Mouse (Mus musculus): ENCODE measurements around the gene Map2. TPM values are rescaled to one million over a fixed set of nuclear protein-coding genes. Genes with fewer than 3 reads are reported as not detected.

The Map2 gene
- polyA plus RNA-seq, 1 experiment from 2014 or later: 2.2 TPM

DNA sequence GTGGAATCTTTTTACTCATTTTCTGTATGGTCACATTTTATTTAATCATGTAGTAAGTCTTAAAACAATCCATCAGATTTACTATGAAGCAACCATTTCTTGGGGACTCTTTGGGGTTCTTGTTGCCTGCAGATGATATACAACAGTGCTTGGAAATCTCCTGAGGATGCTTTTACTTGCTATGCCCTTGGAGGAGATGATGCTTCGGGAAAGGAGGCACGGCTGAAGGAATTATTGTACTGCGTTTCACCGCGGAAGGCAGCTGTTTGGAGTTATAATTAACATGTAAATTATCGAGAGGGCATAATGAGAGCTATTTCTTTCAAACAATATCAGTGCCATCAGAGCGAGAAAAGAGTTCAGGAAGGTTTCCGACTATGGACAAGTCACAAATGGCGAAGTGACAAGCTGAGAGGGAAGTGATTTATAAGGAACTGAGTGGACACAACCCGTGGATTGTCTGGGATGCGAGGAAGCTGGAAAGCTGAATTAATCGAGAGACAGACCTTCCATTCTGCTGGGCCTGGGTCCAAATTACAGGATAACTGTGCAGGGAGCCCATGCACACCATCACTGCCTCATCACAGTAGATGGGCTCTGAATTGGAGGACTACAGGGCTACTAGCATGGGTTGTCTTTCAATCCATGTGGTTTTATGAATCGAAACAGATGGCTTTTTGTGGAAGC lies 20.1 kb downstream of the Map2 start:
- 88% methylated on average over 13 of the region's 13 CpGs for WGBS

DNA sequence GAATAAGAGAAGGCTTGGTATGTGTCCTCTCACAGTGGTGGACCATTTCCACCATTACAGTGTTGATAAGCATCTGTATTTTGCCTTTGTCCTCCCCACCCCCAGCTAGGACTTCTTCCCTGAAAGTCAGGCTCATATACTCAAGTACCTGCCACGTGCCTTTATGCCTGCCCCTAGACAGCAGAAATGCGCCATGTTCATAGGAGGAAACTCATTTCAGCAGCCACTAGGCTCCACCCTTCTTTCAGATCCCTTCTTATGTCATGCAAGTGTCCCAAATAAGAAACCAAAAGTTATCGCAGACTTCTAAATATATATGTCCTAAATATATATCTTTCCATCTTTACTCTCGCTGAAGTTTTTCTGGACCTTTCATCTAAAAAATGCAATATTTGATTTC lies 21.2 kb downstream of the Map2 start:
- Histone ChIP-seq H3K9me3 (ENCODE audit: control insufficient read depth) (no peaks in the 10 kb centered on the region), H3K4me3 (ENCODE audit: low read depth, low read length) (no peak overlapping the region), H3K9ac (ENCODE audit: low read depth, low read length) (no peak overlapping the region), H3K4me2 (replicated peaks; ENCODE audit: low read depth) (no peak overlapping the region), H3K36me3 (ENCODE audit: control insufficient read depth, insufficient read depth) (no peaks in the 10 kb centered on the region), H3K27me3 (replicated peaks; ENCODE audit: control insufficient read depth, insufficient read depth, low read length) (no peaks in the 10 kb centered on the region), H3K4me1 (replicated peaks; ENCODE audit: control insufficient read depth, insufficient read depth, low read length) (no peaks in the 10 kb centered on the region), H3K27ac (ENCODE audit: low read depth, low read length) (no peak overlapping the region)
- 92% methylated on average over 4 of the region's 4 CpGs for WGBS
- no peak for TF ChIP-seq CTCF (IDR thresholded peaks at IDR 0.05; ENCODE audit: low read depth)
- ATAC-seq: no peak

More for the DNA sequence above, 20.1 kb downstream of the Map2 start:
- Histone ChIP-seq H3K4me1 (replicated peaks; ENCODE audit: control insufficient read depth, insufficient read depth, low read length) (no peaks in the 10 kb centered on the region), H3K9me3 (ENCODE audit: control insufficient read depth) (no peaks in the 10 kb centered on the region), H3K36me3 (ENCODE audit: control insufficient read depth, insufficient read depth) (no peaks in the 10 kb centered on the region), H3K4me3 (ENCODE audit: low read depth, low read length) (no peak overlapping the region), H3K27me3 (replicated peaks; ENCODE audit: control insufficient read depth, insufficient read depth, low read length) (no peaks in the 10 kb centered on the region), H3K9ac (ENCODE audit: low read depth, low read length) (no peak overlapping the region), H3K4me2 (replicated peaks; ENCODE audit: low read depth) (no peak overlapping the region), H3K27ac (ENCODE audit: low read depth, low read length) (no peak overlapping the region)
- no peak for ATAC-seq
- TF ChIP-seq CTCF (IDR thresholded peaks at IDR 0.05; ENCODE audit: low read depth): no peak

DNA sequence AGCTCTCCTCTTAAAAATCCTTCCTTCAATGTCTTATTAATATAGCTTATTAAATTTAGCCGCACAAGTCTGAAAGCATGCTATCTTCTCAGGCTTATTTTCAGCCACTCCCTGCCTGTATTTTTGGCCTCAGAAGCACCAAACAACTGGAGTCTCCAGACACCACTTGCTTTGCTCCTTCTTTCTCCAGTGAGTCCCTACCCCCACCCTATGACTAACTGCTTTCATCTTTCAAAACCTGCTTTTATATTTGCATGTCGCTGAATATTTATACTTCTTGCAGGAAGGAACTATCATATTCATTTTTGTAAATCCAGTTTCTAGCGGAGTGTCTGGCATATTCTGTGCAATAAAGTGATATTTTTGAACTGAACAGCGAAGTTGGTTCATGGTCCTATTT lies 21.6 kb downstream of the Map2 start:
- TF ChIP-seq CTCF (IDR thresholded peaks at IDR 0.05; ENCODE audit: low read depth): no peak
- no peak for ATAC-seq
- Histone ChIP-seq H3K4me2 (replicated peaks; ENCODE audit: low read depth) (no peak overlapping the region), H3K9me3 (ENCODE audit: control insufficient read depth) (no peaks in the 10 kb centered on the region), H3K27ac (ENCODE audit: low read depth, low read length) (no peak overlapping the region), H3K27me3 (replicated peaks; ENCODE audit: control insufficient read depth, insufficient read depth, low read length) (no peaks in the 10 kb centered on the region), H3K9ac (ENCODE audit: low read depth, low read length) (no peak overlapping the region), H3K4me1 (replicated peaks; ENCODE audit: control insufficient read depth, insufficient read depth, low read length) (no peaks in the 10 kb centered on the region), H3K36me3 (ENCODE audit: control insufficient read depth, insufficient read depth) (no peaks in the 10 kb centered on the region), H3K4me3 (ENCODE audit: low read depth, low read length) (no peak overlapping the region)
- 86% methylated on average over 4 of the region's 4 CpGs for whole genome bisulfite sequencing

DNA sequence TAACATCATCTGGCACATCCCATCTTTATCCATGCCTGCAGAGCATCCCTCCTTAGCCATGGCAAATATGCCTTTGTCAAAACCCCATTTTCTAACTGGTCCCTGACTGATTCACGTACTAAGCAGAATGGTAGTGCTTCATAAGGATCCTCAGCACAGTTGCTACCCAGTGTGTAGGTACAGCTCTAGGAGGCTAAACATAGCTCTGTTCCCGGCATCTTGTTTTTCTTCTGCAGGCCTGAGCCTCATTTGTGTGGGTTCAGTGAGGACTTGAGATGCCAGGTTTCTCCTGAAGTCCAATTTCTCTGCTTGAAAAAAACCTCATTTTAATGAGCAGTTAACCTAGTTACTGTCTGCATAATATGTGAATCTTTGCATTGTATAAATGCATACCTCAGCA lies 30.4 kb downstream of the Map2 start:
- H3K27ac ChIP-seq (ENCODE audit: low read depth, low read length): no peak overlapping the region
- no peak for TF ChIP-seq CTCF (IDR thresholded peaks at IDR 0.05; ENCODE audit: low read depth)
- no peaks in the 10 kb centered on the region for H3K9me3 ChIP-seq (ENCODE audit: control insufficient read depth)
- H3K27me3 ChIP-seq (replicated peaks; ENCODE audit: control insufficient read depth, insufficient read depth, low read length): no peaks in the 10 kb centered on the region
- no peak for ATAC-seq
- WGBS: 84% methylated on average over 2 of the region's 2 CpGs
- no peaks in the 10 kb centered on the region for H3K4me1 ChIP-seq (replicated peaks; ENCODE audit: control insufficient read depth, insufficient read depth, low read length)
- H3K36me3 ChIP-seq (ENCODE audit: control insufficient read depth, insufficient read depth): no peaks in the 10 kb centered on the region
- no peak overlapping the region for H3K9ac ChIP-seq (ENCODE audit: low read depth, low read length)
- H3K4me2 ChIP-seq (replicated peaks; ENCODE audit: low read depth): no peak overlapping the region
- H3K4me3 ChIP-seq (ENCODE audit: low read depth, low read length): no peak overlapping the region

DNA sequence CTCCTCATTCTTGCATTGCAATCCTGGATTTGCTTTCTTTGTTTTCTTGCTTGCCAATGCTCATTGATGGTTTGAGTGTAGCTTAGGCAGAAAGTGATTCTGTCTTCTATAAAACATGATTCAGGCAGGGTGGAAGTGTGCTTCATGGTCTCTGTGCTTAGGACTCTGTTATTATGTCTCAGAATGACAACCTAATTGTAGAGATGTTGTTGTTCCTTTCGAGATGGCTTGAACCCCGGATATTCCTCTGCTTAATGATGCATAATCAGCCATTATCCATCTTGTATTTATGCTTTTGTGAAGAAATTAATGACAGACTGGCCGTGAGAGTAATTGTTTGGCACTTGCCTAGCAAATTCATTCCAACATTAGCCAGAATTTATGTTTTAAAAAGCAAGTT lies 31.8 kb downstream of the Map2 start:
- Histone ChIP-seq H3K9me3 (ENCODE audit: control insufficient read depth) (no peaks in the 10 kb centered on the region), H3K27me3 (replicated peaks; ENCODE audit: control insufficient read depth, insufficient read depth, low read length) (no peaks in the 10 kb centered on the region), H3K9ac (ENCODE audit: low read depth, low read length) (no peak overlapping the region), H3K4me1 (replicated peaks; ENCODE audit: control insufficient read depth, insufficient read depth, low read length) (no peaks in the 10 kb centered on the region), H3K4me3 (ENCODE audit: low read depth, low read length) (no peak overlapping the region), H3K36me3 (ENCODE audit: control insufficient read depth, insufficient read depth) (no peaks in the 10 kb centered on the region), H3K27ac (ENCODE audit: low read depth, low read length) (no peak overlapping the region), H3K4me2 (replicated peaks; ENCODE audit: low read depth) (no peak overlapping the region)
- ATAC-seq: no peak
- no peak for TF ChIP-seq CTCF (IDR thresholded peaks at IDR 0.05; ENCODE audit: low read depth)
- WGBS: 61% methylated on average over 3 of the region's 3 CpGs

DNA sequence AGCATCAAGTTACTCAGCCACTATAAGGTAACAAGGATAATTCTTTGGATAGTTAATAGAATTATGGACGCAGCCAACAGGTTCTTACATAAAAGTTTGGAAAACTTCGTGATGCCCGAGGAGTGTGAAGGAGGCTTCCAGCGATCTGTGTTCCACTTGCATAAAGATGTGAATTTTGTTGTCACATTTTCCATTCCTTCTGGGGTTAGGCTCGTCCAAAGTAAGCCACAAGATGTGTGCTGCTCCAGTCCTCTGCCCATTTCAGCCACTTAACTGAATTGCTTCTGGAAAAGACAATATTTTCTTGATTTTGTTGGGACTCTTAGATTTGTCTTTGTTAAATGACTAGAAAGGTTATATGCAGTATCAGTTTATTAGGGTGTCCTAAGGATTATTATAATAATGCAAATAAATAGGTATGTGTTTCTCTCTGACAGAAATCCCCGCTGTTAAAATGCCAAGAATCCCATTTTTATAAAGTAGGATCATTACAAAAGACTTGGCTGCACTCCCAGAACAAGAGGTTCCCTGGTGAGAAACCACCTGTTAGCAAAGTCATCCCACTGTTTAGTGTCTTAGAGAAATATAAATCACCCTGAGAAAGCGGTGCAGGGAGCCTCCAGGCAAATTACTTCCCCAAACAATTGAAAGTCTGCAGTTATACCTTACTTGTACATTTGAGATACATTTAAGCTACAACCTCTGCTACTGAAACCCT lies 36.2 kb downstream of the Map2 start:
- 67% methylated on average over 7 of the region's 7 CpGs for WGBS
- Histone ChIP-seq H3K4me2 (replicated peaks; ENCODE audit: low read depth) (no peak overlapping the region), H3K4me1 (replicated peaks; ENCODE audit: control insufficient read depth, insufficient read depth, low read length) (no peaks in the 10 kb centered on the region), H3K27me3 (replicated peaks; ENCODE audit: control insufficient read depth, insufficient read depth, low read length) (no peaks in the 10 kb centered on the region), H3K9me3 (ENCODE audit: control insufficient read depth) (no peaks in the 10 kb centered on the region), H3K9ac (ENCODE audit: low read depth, low read length) (no peak overlapping the region), H3K4me3 (ENCODE audit: low read depth, low read length) (no peak overlapping the region), H3K27ac (ENCODE audit: low read depth, low read length) (no peak overlapping the region), H3K36me3 (ENCODE audit: control insufficient read depth, insufficient read depth) (no peaks in the 10 kb centered on the region)
- TF ChIP-seq CTCF (IDR thresholded peaks at IDR 0.05; ENCODE audit: low read depth): no peak
- no peak for ATAC-seq
